Mouse (Mus musculus) myocyte (in vitro differentiated cells): Measurements from ENCODE around the gene Dixdc1. TPM values are rescaled to one million over a fixed set of nuclear protein-coding genes. Genes with fewer than 3 reads are reported as not detected.

Experiments
- H3K27me3 ChIP-seq: one replicate; pipeline ENCODE4 v1.6.1; 2011; ENCODE audit not compliant: control insufficient read depth, insufficient read depth, insufficient read length
- H3K36me3 ChIP-seq: one replicate; pipeline ENCODE4 v1.6.1; 2011; ENCODE audit not compliant: control insufficient read depth, insufficient read depth
- H3K4me2 ChIP-seq: one replicate; pipeline ENCODE4 v1.6.1; 2011; ENCODE audit warnings: low read depth, control low read depth
- H3K4me3 ChIP-seq: one replicate; pipeline ENCODE4 v1.5.1; 2011; ENCODE audit warnings: mild to moderate bottlenecking, control low read depth, moderate library complexity
- H3K79me2 ChIP-seq: one replicate; pipeline ENCODE4 v1.6.1; 2011; ENCODE audit not compliant: control insufficient read depth, insufficient read depth
- H3ac ChIP-seq: one replicate; pipeline ENCODE4 v1.6.1; 2011; ENCODE audit not compliant: control insufficient read depth, insufficient read length
- CEBPB ChIP-seq: IDR thresholded peaks from 2 replicates; pipeline ENCODE4 v1.6.1; 2011; ENCODE audit warnings: mild to moderate bottlenecking, moderate library complexity; ENCODE audit not compliant: poor library complexity, insufficient read depth, severe bottlenecking
- E2F4 ChIP-seq: IDR thresholded peaks from one replicate; pipeline ENCODE4 v1.6.1; 2011; ENCODE audit warnings: mild to moderate bottlenecking, control low read depth, moderate library complexity; ENCODE audit not compliant: insufficient read depth
- MAX ChIP-seq: IDR thresholded peaks from one replicate; pipeline ENCODE4 v1.6.1; 2011; ENCODE audit warnings: low read depth, mild to moderate bottlenecking, control low read depth
- MYOD1 ChIP-seq, 3 experiments: IDR thresholded peaks; one replicate each; pipeline ENCODE4 v1.6.1; 2011; ENCODE audit warnings: control low read depth in 2 of 3, low read depth in 2 of 3, mild to moderate bottlenecking in 2 of 3, moderate library complexity in 1 of 3; ENCODE audit not compliant: insufficient read length in 2 of 3, control insufficient read depth in 1 of 3
- MYOG ChIP-seq, 3 experiments: IDR thresholded peaks; one replicate each; pipeline ENCODE4 v1.6.1; 2011; ENCODE audit warnings: control low read depth in 2 of 3, low read depth in 2 of 3, mild to moderate bottlenecking in 2 of 3; ENCODE audit not compliant: insufficient read length in 2 of 3, control insufficient read depth in 1 of 3, insufficient read depth in 1 of 3
- POLR2A ChIP-seq: IDR thresholded peaks from one replicate; pipeline ENCODE4 v1.6.1; 2011; ENCODE audit warnings: low read depth, mild to moderate bottlenecking, control low read depth, moderate library complexity; ENCODE audit not compliant: insufficient read length
- POLR2AphosphoS2 ChIP-seq: IDR thresholded peaks from one replicate; pipeline ENCODE4 v1.6.1; 2011; ENCODE audit warnings: low read depth, control low read depth; ENCODE audit not compliant: insufficient read length
- REST ChIP-seq: IDR thresholded peaks from one replicate; pipeline ENCODE4 v1.6.1; 2011; ENCODE audit warnings: mild to moderate bottlenecking, control low read depth, moderate library complexity; ENCODE audit not compliant: insufficient read depth, insufficient read length
- SRF ChIP-seq: IDR thresholded peaks from one replicate; pipeline ENCODE4 v1.6.1; 2011; ENCODE audit warnings: low read depth; ENCODE audit not compliant: control insufficient read depth, insufficient read length
- TCF12 ChIP-seq: IDR thresholded peaks from one replicate; pipeline ENCODE4 v1.6.1; 2011; ENCODE audit warnings: mild to moderate bottlenecking, control low read depth; ENCODE audit not compliant: poor library complexity, insufficient read depth, severe bottlenecking
- TCF3 ChIP-seq: IDR thresholded peaks from one replicate; pipeline ENCODE4 v1.6.1; 2011; ENCODE audit warnings: low read depth, control low read depth; ENCODE audit not compliant: insufficient read length
- USF1 ChIP-seq: IDR thresholded peaks from one replicate; pipeline ENCODE4 v1.6.1; 2011; ENCODE audit warnings: low read depth, mild to moderate bottlenecking, control low read depth, moderate library complexity
- polyA plus RNA-seq: library from polyadenylated mRNA; unstranded; fragments of >200 nt; fragmentation: generic; extraction: Trizol; gene quantifications from one replicate; pipeline ENCODE4 v1.2.1, GENCODE M21; 2012; ENCODE audit warnings: missing spikeins

Dixdc1 gene
- 1.1 TPM for polyA plus RNA-seq

- Histone ChIP-seq H3K4me3 (no peak within 1 kb of the TSS), H3K36me3 (peaks cover 4% of the 10 kb centered on the region), H3K4me2 (no peak within 1 kb of the TSS), H3K79me2 (no peaks in the 10 kb centered on the region), H3ac (no peak within 1 kb of the TSS), H3K27me3 (no peaks in the 10 kb centered on the region)
- no peak for TF ChIP-seq TCF12
- no peak for TF ChIP-seq MYOG (IDR thresholded peaks at IDR 0.05; ENCODE audit: control insufficient read depth in 1 of 3, insufficient read depth in 1 of 3, insufficient read length in 2 of 3, low read depth in 2 of 3)
- no peak for TF ChIP-seq E2F4
- TF ChIP-seq USF1 = no peak
- TF ChIP-seq MYOD1 (IDR thresholded peaks at IDR 0.05; ENCODE audit: control insufficient read depth in 1 of 3, insufficient read length in 2 of 3, low read depth in 2 of 3) = no peak
- no peak for TF ChIP-seq TCF3
- TF ChIP-seq POLR2AphosphoS2 = no peak
- TF ChIP-seq MAX = no peak
- no peak for TF ChIP-seq POLR2A
- TF ChIP-seq REST = no peak
- no peak for TF ChIP-seq CEBPB
Measured at GRCm38 (mm10) chr9:50738914-50739870, at the start of gene Dixdc1. Gene Dixdc1, minus strand, starts transcription at chr9:50739517.

DNA sequence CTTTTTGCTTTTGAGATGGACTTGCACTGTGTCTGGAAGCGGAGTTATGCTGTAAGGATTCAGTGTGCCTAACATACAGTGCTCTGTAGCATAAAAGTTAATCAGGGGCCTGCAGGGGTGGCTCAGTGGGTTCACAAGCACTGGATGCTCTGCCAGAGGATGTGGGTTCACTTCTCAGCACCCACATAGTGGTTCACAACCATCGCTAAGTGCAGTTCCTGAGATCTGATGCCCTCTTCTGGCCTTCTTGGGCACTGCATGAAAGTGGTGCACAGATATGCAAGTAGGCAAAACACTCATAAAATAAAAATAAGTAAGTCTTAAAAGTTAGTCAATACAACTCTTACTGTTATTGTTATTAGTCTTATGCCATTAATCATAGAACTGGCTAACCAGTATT is 42.8 kb upstream of the Dixdc1 start:
- Histone ChIP-seq H3K4me2 (no peak overlapping the region), H3K79me2 (no peaks in the 10 kb centered on the region), H3K4me3 (no peak overlapping the region), H3ac (no peak overlapping the region), H3K36me3 (peaks cover 9% of the 10 kb centered on the region), H3K27me3 (no peaks in the 10 kb centered on the region)
- TF ChIP-seq SRF (no peak), POLR2A (no peak), TCF12 (no peak), CEBPB (no peak), POLR2AphosphoS2 (no peak), USF1 (no peak), TCF3 (no peak), MYOD1 (IDR thresholded peaks at IDR 0.05; ENCODE audit: control insufficient read depth in 1 of 3, insufficient read length in 2 of 3, low read depth in 2 of 3) (no peak), MAX (no peak), REST (no peak), MYOG (IDR thresholded peaks at IDR 0.05; ENCODE audit: control insufficient read depth in 1 of 3, insufficient read depth in 1 of 3, insufficient read length in 2 of 3, low read depth in 2 of 3) (no peak), E2F4 (no peak)

DNA sequence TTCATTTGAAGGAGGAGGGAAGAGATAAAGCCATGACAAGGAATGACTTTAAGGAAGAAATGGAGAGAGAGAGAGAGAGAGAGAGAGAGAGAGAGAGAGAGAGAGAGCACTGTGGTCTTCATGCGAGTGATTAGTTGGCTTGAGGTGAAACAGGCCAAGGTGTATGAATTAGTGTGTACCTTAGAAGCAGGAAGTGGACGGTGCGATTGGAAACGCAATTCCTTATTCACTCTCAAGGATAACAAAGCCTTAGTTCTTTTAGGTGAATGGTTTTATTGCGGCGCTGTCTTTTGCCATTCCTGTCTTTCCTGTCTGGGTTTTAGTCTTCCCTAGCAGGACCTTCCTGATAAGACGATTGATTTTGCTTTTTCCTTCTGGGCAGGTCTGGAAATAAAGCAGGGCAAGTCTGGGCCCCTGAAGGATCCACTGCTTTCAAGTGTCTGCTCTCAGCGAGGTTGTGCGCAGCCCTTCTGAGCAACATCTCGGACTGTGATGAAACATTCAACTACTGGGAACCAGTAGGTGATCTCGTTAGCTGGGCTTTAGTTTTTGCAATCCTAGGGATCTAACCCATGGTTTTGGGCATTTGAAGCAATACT is 36.9 kb upstream of the Dixdc1 start:
- H3ac ChIP-seq = peak overlapping the region; percentile 71
- peak overlapping the region; percentile 39 for H3K4me3 ChIP-seq
- H3K4me2 ChIP-seq = peak overlapping the region; percentile 81
- no peaks in the 10 kb centered on the region for H3K36me3 ChIP-seq
- no peaks in the 10 kb centered on the region for H3K27me3 ChIP-seq
- H3K79me2 ChIP-seq = peaks cover 4% of the 10 kb centered on the region
- TF ChIP-seq E2F4 (no peak), REST (no peak), MAX (no peak), MYOD1 (IDR thresholded peaks at IDR 0.05; ENCODE audit: control insufficient read depth in 1 of 3, insufficient read length in 2 of 3, low read depth in 2 of 3) (no peak), MYOG (IDR thresholded peaks at IDR 0.05; ENCODE audit: control insufficient read depth in 1 of 3, insufficient read depth in 1 of 3, insufficient read length in 2 of 3, low read depth in 2 of 3) (no peak), TCF12 (no peak), POLR2A (no peak), CEBPB (no peak), SRF (no peak), USF1 (no peak), POLR2AphosphoS2 (no peak), TCF3 (no peak)

DNA sequence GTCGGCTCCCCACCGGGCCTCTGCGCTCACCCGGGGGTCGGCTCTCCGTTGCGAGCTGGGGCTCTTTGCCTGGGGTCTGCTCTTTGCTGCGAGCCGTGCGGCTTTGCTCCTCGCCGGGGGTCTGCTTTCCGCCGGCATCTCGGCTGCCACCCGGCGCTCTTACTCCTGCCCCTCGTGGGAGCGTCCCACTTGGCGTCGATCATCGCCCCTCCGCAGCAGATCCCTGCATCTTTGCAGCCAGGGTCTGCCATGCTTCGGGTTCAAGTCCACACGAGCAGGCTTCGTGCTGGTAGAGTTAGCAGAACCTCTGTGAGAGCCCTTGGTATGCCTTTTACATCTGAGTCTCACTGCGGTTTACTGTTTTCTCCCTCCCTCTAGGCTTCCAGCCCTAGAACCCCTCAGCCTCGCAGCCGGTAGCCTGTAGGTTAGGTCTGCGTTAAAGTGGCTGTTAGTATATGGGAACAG is 36.4 kb upstream of the Dixdc1 start:
- no peaks in the 10 kb centered on the region for H3K36me3 ChIP-seq
- peak overlapping the region; percentile 39 for H3K4me3 ChIP-seq
- peak overlapping the region; percentile 71 for H3ac ChIP-seq
- H3K79me2 ChIP-seq = peaks cover 4% of the 10 kb centered on the region
- H3K4me2 ChIP-seq = peak overlapping the region; percentile 81
- TF ChIP-seq MYOG (IDR thresholded peaks at IDR 0.05; ENCODE audit: control insufficient read depth in 1 of 3, insufficient read depth in 1 of 3, insufficient read length in 2 of 3, low read depth in 2 of 3) = no peak
- no peak for TF ChIP-seq USF1
- no peak for TF ChIP-seq REST
- TF ChIP-seq E2F4 = no peak
- TF ChIP-seq TCF12 = no peak
- no peak for TF ChIP-seq MYOD1 (IDR thresholded peaks at IDR 0.05; ENCODE audit: control insufficient read depth in 1 of 3, insufficient read length in 2 of 3, low read depth in 2 of 3)
- no peak for TF ChIP-seq TCF3
- TF ChIP-seq POLR2A = no peak
- TF ChIP-seq SRF = no peak
- TF ChIP-seq CEBPB = no peak
- no peak for TF ChIP-seq POLR2AphosphoS2
- no peak for TF ChIP-seq MAX
- H3K27me3 ChIP-seq = no peaks in the 10 kb centered on the region
